Mouse (Mus musculus): Measurements from ENCODE around the gene Eno1.

- TF ChIP-seq CTCF (IDR thresholded peaks at IDR 0.05; ENCODE audit: low read depth) (peak; percentile 95), EP300 (IDR thresholded peaks at IDR 0.05; ENCODE audit: low read depth) (no peak)
These were observed 21.0 kb downstream of the Eno1 start for GRCm38 (mm10) chr4:150257252-150258204.

All from liver, embryonic 14.5 days (tissue).